Mouse (Mus musculus) stomach, embryonic 16.5 days (tissue): ENCODE data around the gene Lrrc28. TPM values are rescaled to one million over a fixed set of nuclear protein-coding genes. Genes with fewer than 3 reads are reported as not detected.

ENCODE experiments used
- ATAC-seq: fragments of 200-750 bp; cut with Nextera tagmentation; 2 replicates; pipeline ENCODE4 v1.8.0; 2017; ENCODE audit warnings: moderate number of reproducible peaks, moderate TSS enrichment; ENCODE audit not compliant: insufficient read depth, low FRiP score
- H3K27ac ChIP-seq: fragments of 300-500 bp; sonication (generic); 2 replicates; pipeline ENCODE4 v1.5.1; 2014; ENCODE audit warnings: low read length
- H3K27me3 ChIP-seq: fragments of 300-500 bp; sonication (generic); 2 replicates; pipeline ENCODE4 v1.6.1; 2014; ENCODE audit warnings: low read length, control low read depth, mixed read lengths; ENCODE audit not compliant: control insufficient read depth, insufficient read depth
- H3K36me3 ChIP-seq: fragments of 300-500 bp; sonication (generic); 2 replicates; pipeline ENCODE4 v1.6.1; 2014; ENCODE audit warnings: low read length; ENCODE audit not compliant: control insufficient read depth, insufficient read depth
- H3K4me1 ChIP-seq: fragments of 300-500 bp; sonication (generic); 2 replicates; pipeline ENCODE4 v1.6.1; 2014; ENCODE audit warnings: low read length, control low read depth, mixed read lengths; ENCODE audit not compliant: control insufficient read depth, insufficient read depth
- H3K4me2 ChIP-seq: fragments of 300-500 bp; sonication (generic); 2 replicates; pipeline ENCODE4 v1.6.1; 2014; ENCODE audit warnings: low read depth, low read length, mixed read lengths
- H3K4me3 ChIP-seq: fragments of 300-500 bp; sonication (generic); replicated peaks from 2 replicates; pipeline ENCODE4 v1.5.1; 2014; ENCODE audit warnings: mild to moderate bottlenecking, low read length
- H3K9ac ChIP-seq: fragments of 300-500 bp; sonication (generic); 2 replicates; pipeline ENCODE4 v1.6.1; 2014; ENCODE audit warnings: low read length
- H3K9me3 ChIP-seq: fragments of 300-500 bp; sonication (generic); replicated peaks from 2 replicates; pipeline ENCODE4 v1.6.1; 2016; ENCODE audit warnings: low read length, control low read depth; ENCODE audit not compliant: control insufficient read depth
- WGBS: fragments of 180-500 bp; shearing (Covaris S2); extraction: QIAGEN DNeasy Blood & Tissue Kit; methylation state at CpG from one replicate; pipeline ENCODE4 v1.1.7; 2014; 5-methylcytosine and 5-hydroxymethylcytosine counted together
- polyA plus RNA-seq: library from polyadenylated mRNA; unstranded; fragments of >200 nt; fragmentation: Nextera tagmentation; extraction: Ambion mirVana; gene quantifications from 2 replicates; pipeline ENCODE4 v1.2.1, GENCODE M21; 2015

Gene Lrrc28
- polyA plus RNA-seq, 1 experiment from 2014 or later, result 22.3 TPM

- no peak overlapping the region for H3K4me3 ChIP-seq
- H3K4me1 ChIP-seq, result no peaks in the 10 kb centered on the region; the same call in 1 of the 2 replicates
- WGBS, result 81% methylated on average over 7 of the region's 7 CpGs
- no peaks in the 10 kb centered on the region for H3K9me3 ChIP-seq
- H3K36me3 ChIP-seq, result no peaks in the 10 kb centered on the region
- H3K27me3 ChIP-seq, result no peaks in the 10 kb centered on the region
- ATAC-seq, result no peak
- no peak overlapping the region for H3K27ac ChIP-seq
- no peak overlapping the region for H3K4me2 ChIP-seq
- no peak overlapping the region for H3K9ac ChIP-seq
Observed at GRCm38 (mm10) chr7:67559486-67559885, 85.6 kb downstream of the Lrrc28 start.

GRCm38 (mm10) chr7:67558230-67558629, 86.8 kb downstream of the Lrrc28 start:
- Histone ChIP-seq H3K9ac (no peak overlapping the region), H3K27ac (no peak overlapping the region), H3K9me3 (no peaks in the 10 kb centered on the region), H3K4me3 (no peak overlapping the region), H3K4me1 (no peaks in the 10 kb centered on the region; the same call in 1 of the 2 replicates), H3K36me3 (no peaks in the 10 kb centered on the region), H3K27me3 (no peaks in the 10 kb centered on the region), H3K4me2 (no peak overlapping the region)
- ATAC-seq, result no peak
- 78% methylated on average over 5 of the region's 5 CpGs for WGBS

- Histone ChIP-seq H3K9me3 (no peaks in the 10 kb centered on the region), H3K27me3 (no peaks in the 10 kb centered on the region), H3K4me1 (no peaks in the 10 kb centered on the region), H3K36me3 (no peaks in the 10 kb centered on the region), H3K4me3 (no peak overlapping the region), H3K4me2 (no peak overlapping the region), H3K9ac (no peak overlapping the region), H3K27ac (no peak overlapping the region)
- WGBS, result 72% methylated on average over 2 of the region's 2 CpGs
- no peak for ATAC-seq
Observed at GRCm38 (mm10) chr7:67554863-67555262, 90.2 kb downstream of the Lrrc28 start.

- H3K9ac ChIP-seq, result no peak overlapping the region
- H3K4me3 ChIP-seq, result no peak overlapping the region
- no peak overlapping the region for H3K27ac ChIP-seq
- no peaks in the 10 kb centered on the region for H3K36me3 ChIP-seq
- WGBS, result 85% methylated on average over 2 of the region's 2 CpGs
- no peaks in the 10 kb centered on the region for H3K27me3 ChIP-seq
- no peak overlapping the region for H3K4me2 ChIP-seq
- no peak for ATAC-seq
- no peaks in the 10 kb centered on the region for H3K9me3 ChIP-seq
- peaks cover 6% of the 10 kb centered on the region for H3K4me1 ChIP-seq
Observed at GRCm38 (mm10) chr7:67551242-67551641, 93.8 kb downstream of the Lrrc28 start.

GRCm38 (mm10) chr7:67549073-67549561, 96.0 kb downstream of the Lrrc28 start:
- 18% methylated on average over 6 of the region's 6 CpGs for WGBS
- no peaks in the 10 kb centered on the region for H3K36me3 ChIP-seq
- no peak overlapping the region for H3K4me3 ChIP-seq
- no peak overlapping the region for H3K27ac ChIP-seq
- no peaks in the 10 kb centered on the region for H3K27me3 ChIP-seq
- H3K4me2 ChIP-seq, result no peak overlapping the region
- H3K9me3 ChIP-seq, result no peaks in the 10 kb centered on the region
- peak; percentile 85 for ATAC-seq
- H3K9ac ChIP-seq, result no peak overlapping the region
- peaks cover 6% of the 10 kb centered on the region for H3K4me1 ChIP-seq

- Histone ChIP-seq H3K4me1 (peaks cover 6% of the 10 kb centered on the region), H3K4me3 (no peak overlapping the region), H3K36me3 (no peaks in the 10 kb centered on the region), H3K27ac (no peak overlapping the region), H3K4me2 (no peak overlapping the region), H3K9me3 (no peaks in the 10 kb centered on the region), H3K9ac (no peak overlapping the region), H3K27me3 (no peaks in the 10 kb centered on the region)
- WGBS, result 81% methylated on average over 6 of the region's 6 CpGs
- ATAC-seq, result no peak
Observed at GRCm38 (mm10) chr7:67548599-67549041, 96.4 kb downstream of the Lrrc28 start.

GRCm38 (mm10) chr7:67546282-67546681, 98.8 kb downstream of the Lrrc28 start:
- H3K27ac ChIP-seq, result no peak overlapping the region
- no peak overlapping the region for H3K9ac ChIP-seq
- peaks cover 6% of the 10 kb centered on the region for H3K4me1 ChIP-seq
- WGBS, result 83% methylated on average over 5 of the region's 5 CpGs
- H3K27me3 ChIP-seq, result no peaks in the 10 kb centered on the region
- ATAC-seq, result no peak
- no peak overlapping the region for H3K4me2 ChIP-seq
- no peaks in the 10 kb centered on the region for H3K9me3 ChIP-seq
- H3K4me3 ChIP-seq, result no peak overlapping the region
- no peaks in the 10 kb centered on the region for H3K36me3 ChIP-seq

- H3K9ac ChIP-seq, result no peak overlapping the region
Observed at GRCm38 (mm10) chr7:67544586-67544985, 100.5 kb downstream of the Lrrc28 start.

GRCm38 (mm10) chr7:67543641-67544040, 101.4 kb downstream of the Lrrc28 start:
- no peak for ATAC-seq
- H3K27ac ChIP-seq, result no peak overlapping the region
- no peaks in the 10 kb centered on the region for H3K36me3 ChIP-seq
- no peaks in the 10 kb centered on the region for H3K9me3 ChIP-seq
- no peaks in the 10 kb centered on the region for H3K4me1 ChIP-seq
- H3K4me2 ChIP-seq, result no peak overlapping the region
- WGBS, result 78% methylated on average over 6 of the region's 6 CpGs
- H3K9ac ChIP-seq, result no peak overlapping the region
- H3K27me3 ChIP-seq, result no peaks in the 10 kb centered on the region
- no peak overlapping the region for H3K4me3 ChIP-seq

More at GRCm38 (mm10) chr7:67544586-67544985, 100.5 kb downstream of the Lrrc28 start:
- H3K36me3 ChIP-seq, result no peaks in the 10 kb centered on the region
- no peak overlapping the region for H3K4me3 ChIP-seq
- ATAC-seq, result no peak
- no peaks in the 10 kb centered on the region for H3K27me3 ChIP-seq
- no peaks in the 10 kb centered on the region for H3K9me3 ChIP-seq
- no peak overlapping the region for H3K27ac ChIP-seq
- no peak overlapping the region for H3K4me2 ChIP-seq
- H3K4me1 ChIP-seq, result peaks cover 6% of the 10 kb centered on the region
